Mouse (Mus musculus) heart, embryonic 10.5 days (tissue): ENCODE measurements around the gene Fbxw19. TPM values are rescaled to one million over a fixed set of nuclear protein-coding genes. Genes with fewer than 3 reads are reported as not detected.
"Not testable (repeated sequence)": the region's sequence is repeated elsewhere in the genome, so short reads cannot be mapped to it uniquely, and the experiment has no call there.

Experiments
- DNase-seq: peaks from one replicate; pipeline ENCODE4 v3.0.0-alpha.2; 2017; ENCODE audit warnings: low spot score
- H3K27ac ChIP-seq: fragments of 300-500 bp; sonication (generic); 2 replicates; pipeline ENCODE4 v1.5.1; 2016; ENCODE audit warnings: mild to moderate bottlenecking
- H3K27me3 ChIP-seq: fragments of 300-500 bp; sonication (generic); 2 replicates; pipeline ENCODE4 v1.6.1; 2016; ENCODE audit warnings: mild to moderate bottlenecking; ENCODE audit not compliant: poor library complexity, insufficient read depth, severe bottlenecking
- H3K36me3 ChIP-seq: fragments of 300-500 bp; sonication (generic); 2 replicates; pipeline ENCODE4 v1.6.1; 2016; ENCODE audit warnings: mild to moderate bottlenecking, moderate library complexity
- H3K4me1 ChIP-seq: fragments of 300-500 bp; sonication (generic); 2 replicates; pipeline ENCODE4 v1.6.1; 2016; ENCODE audit warnings: mild to moderate bottlenecking
- H3K4me3 ChIP-seq: fragments of 300-500 bp; sonication (generic); 2 replicates; pipeline ENCODE4 v1.5.1; 2016; ENCODE audit warnings: mild to moderate bottlenecking, moderate library complexity
- H3K9me3 ChIP-seq: fragments of 300-500 bp; sonication (generic); 2 replicates; pipeline ENCODE4 v1.6.1; 2016; ENCODE audit warnings: mild to moderate bottlenecking, moderate library complexity
- WGBS: fragments of 180-500 bp; shearing (Covaris S2); methylation state at CpG from one replicate; pipeline ENCODE4 v1.1.7; 2016; 5-methylcytosine and 5-hydroxymethylcytosine counted together
- polyA plus RNA-seq: library from polyadenylated mRNA; unstranded; fragments of >200 nt; fragmentation: Nextera tagmentation; extraction: Ambion mirVana; gene quantifications from 2 replicates; pipeline ENCODE4 v1.2.1, GENCODE M21; 2016

Gene Fbxw19
- polyA plus RNA-seq: not detected in 2 replicates

GRCm38 (mm10) chr9:109495775-109496174, at the start of gene Fbxw19:
TSS of gene Fbxw19 (minus strand) at chr9:109495875.
- H3K9me3 ChIP-seq, DNase-seq, H3K36me3 ChIP-seq, H3K27me3 ChIP-seq, H3K27ac ChIP-seq, H3K4me1 ChIP-seq, H3K4me3 ChIP-seq: not testable (repeated sequence)
- 71% methylated on average over 1 of the region's 1 CpGs for WGBS

DNA sequence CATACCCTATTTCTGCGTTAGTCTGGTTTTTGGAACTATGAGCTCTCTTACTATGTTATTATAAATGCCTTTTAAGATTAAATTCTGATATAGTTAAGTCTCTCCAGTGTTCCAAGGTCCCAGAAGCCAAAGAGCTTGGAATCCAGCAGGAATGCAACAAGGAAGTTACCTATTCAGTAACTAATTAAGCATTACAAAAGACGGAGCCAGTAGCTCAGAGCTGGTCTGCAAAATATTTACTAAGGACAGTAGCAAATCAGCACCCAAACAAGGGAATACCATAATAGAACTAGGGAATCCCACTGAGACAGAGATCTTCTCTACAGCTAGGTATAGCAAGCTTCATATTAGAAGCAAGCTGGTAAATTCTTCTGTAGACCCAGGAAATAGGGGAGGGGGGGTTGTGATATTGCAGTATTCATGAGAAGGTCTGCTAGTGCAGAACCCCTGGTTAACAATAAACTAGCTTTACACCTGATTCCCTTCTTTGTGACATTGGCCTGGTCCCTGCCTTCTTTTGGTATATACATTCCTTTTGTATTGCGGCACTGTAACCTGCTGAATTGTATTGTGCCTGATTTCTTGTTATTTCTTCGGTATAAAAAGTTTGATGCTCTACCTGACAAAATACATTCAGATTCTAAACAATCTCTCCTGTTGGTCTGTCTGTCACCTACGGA, 27.9 kb upstream of the Fbxw19 start:
- H3K4me1 ChIP-seq: no peaks in the 10 kb centered on the region
- H3K36me3 ChIP-seq: no peaks in the 10 kb centered on the region
- no peaks in the 10 kb centered on the region for H3K27me3 ChIP-seq
- H3K4me3 ChIP-seq: no peak overlapping the region
- 81% methylated on average over 5 of the region's 5 CpGs for WGBS
- no peak for DNase-seq
- H3K27ac ChIP-seq: no peak overlapping the region
- H3K9me3 ChIP-seq: no peaks in the 10 kb centered on the region

DNA sequence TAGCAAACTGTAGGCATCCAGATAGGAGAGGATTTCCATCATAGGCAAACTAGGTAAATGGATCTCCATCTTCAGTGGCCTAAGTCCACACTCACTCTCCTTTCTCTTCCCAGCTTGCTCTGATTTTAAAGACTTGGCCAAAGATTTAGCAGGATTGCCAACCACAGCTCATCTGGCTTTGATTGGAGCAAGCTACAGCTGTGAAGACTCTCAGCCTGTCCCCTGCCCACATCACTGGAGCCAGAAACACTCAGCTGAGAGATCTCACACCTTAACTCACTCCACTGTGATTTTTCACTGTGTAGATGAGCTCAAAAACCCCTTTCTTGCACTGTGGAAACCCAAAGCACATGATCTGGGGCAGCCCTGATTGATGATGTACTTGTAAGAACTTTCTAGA, 46.6 kb downstream of the Fbxw19 start, which contains the start of gene Fbxw16:
Gene Fbxw16, minus strand, starts transcription at position 101 of the 400 bp plus-strand sequence.
- Histone ChIP-seq H3K27me3 (no peaks in the 10 kb centered on the region), H3K36me3 (no peaks in the 10 kb centered on the region), H3K27ac (no peak within 1 kb of the TSS), H3K4me3 (no peak within 1 kb of the TSS), H3K9me3 (no peaks in the 10 kb centered on the region), H3K4me1 (no peaks in the 10 kb centered on the region)
- DNase-seq: no peak

DNA sequence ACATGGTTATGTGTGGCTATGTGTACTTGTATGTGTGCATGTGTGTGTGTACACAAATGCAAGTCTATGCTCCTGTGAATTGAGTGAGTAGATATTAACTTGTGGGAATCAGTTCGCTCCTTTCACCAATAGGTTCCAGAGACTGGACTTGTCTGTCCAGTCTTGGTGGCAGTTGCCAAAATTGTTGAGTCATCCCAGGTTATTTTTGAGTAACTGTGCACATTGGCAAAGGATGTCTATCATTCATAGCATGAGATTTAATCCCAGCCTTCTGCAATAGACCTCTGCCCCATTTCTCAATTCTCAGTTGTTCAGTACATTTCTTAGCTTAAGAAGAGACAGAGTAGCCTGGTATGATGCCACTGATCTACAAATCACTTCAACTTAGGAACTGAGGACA, 62.7 kb downstream of the Fbxw19 start:
- Histone ChIP-seq H3K36me3 (no peaks in the 10 kb centered on the region), H3K9me3 (no peaks in the 10 kb centered on the region), H3K27me3 (no peaks in the 10 kb centered on the region), H3K4me3 (no peak overlapping the region), H3K4me1 (no peaks in the 10 kb centered on the region), H3K27ac (no peak overlapping the region)
- WGBS: 73% methylated on average over 1 of the region's 1 CpGs
- no peak for DNase-seq

Other genes starting within 250 kb of the Fbxw19 start
- gene Fbxw14, start 208.2 kb downstream of the Fbxw19 start, polyA plus RNA-seq: not detected in 2 replicates
- gene Fbxw28, start 156.2 kb downstream of the Fbxw19 start, polyA plus RNA-seq: not detected in 2 replicates
- gene Fbxw22, start 91.6 kb downstream of the Fbxw19 start, polyA plus RNA-seq: not detected in 2 replicates
- not detected in 2 replicates for gene Fbxw16, start 46.7 kb downstream of the Fbxw19 start, polyA plus RNA-seq
- gene Fbxw15, start 72.4 kb upstream of the Fbxw19 start, polyA plus RNA-seq: not detected in 2 replicates
- not detected in 2 replicates for gene Fbxw24, start 130.2 kb upstream of the Fbxw19 start, polyA plus RNA-seq
- gene Fbxw25, start 168.8 kb upstream of the Fbxw19 start, polyA plus RNA-seq: not detected in 2 replicates
- gene Fbxw18, start 206.8 kb upstream of the Fbxw19 start, polyA plus RNA-seq: not detected in 2 replicates